Comparison of ENCODE assay signal across 12 mouse cellular contexts in genomic region chr7:116603167-116603839, GRCm38 (mm10).
DNase-seq lines count a peak whose midpoint lies in the region; ATAC-seq lines count a peak whose summit lies in the region.
"Had no signal": no experiment of that assay in that cellular context is flagged by ENCODE, and none has a peak within 500 bp of the region (broad histone marks: within the 10 kb centered on the region; RNA-seq: fewer than 3 reads in every experiment).

No protein-coding gene starts in this region.

- no peak overlapping the region for H3K4me3 ChIP-seq in intestine, embryonic 14.5 days (ENCODE audit: low read depth, low read length)
- H3K4me3 ChIP-seq in intestine, embryonic 16.5 days (ENCODE audit: low read length): no peak overlapping the region
- H3K4me3 ChIP-seq: forebrain, embryonic 15.5 days; liver, embryonic 13.5 days had no signal

- no peaks in the 10 kb centered on the region for H3K9me3 ChIP-seq in intestine, embryonic 14.5 days (ENCODE audit: control insufficient read depth, low read length)
- H3K9me3 ChIP-seq in intestine, embryonic 16.5 days (ENCODE audit: control insufficient read depth, low read length): no peaks in the 10 kb centered on the region
- H3K9me3 ChIP-seq: liver, embryonic 13.5 days had no signal

- 0 out of 2 replicates have a peak, but pooled peaks cover 3% of the 10 kb centered on the region for H3K4me1 ChIP-seq in intestine, embryonic 14.5 days (replicated peaks; ENCODE audit: control insufficient read depth, insufficient read depth, low read length)
- H3K4me1 ChIP-seq in intestine, embryonic 16.5 days (ENCODE audit: control insufficient read depth, insufficient read depth, low read length): peaks cover 6% of the 10 kb centered on the region; the same call in 1 of the 2 replicates

- no peak overlapping the region for H3K4me2 ChIP-seq in intestine, embryonic 14.5 days (ENCODE audit: low read length)
- H3K4me2 ChIP-seq in intestine, embryonic 16.5 days (ENCODE audit: low read depth, low read length): no peak overlapping the region
- H3K4me2 ChIP-seq: forebrain, embryonic 15.5 days; liver, embryonic 13.5 days had no signal

- H3K36me3 ChIP-seq in intestine, embryonic 14.5 days (ENCODE audit: control insufficient read depth, insufficient read depth, low read length): no peaks in the 10 kb centered on the region
- H3K36me3 ChIP-seq in intestine, embryonic 16.5 days (ENCODE audit: control insufficient read depth, insufficient read depth, low read length): no peaks in the 10 kb centered on the region
- H3K36me3 ChIP-seq: forebrain, embryonic 15.5 days; liver, embryonic 13.5 days had no signal

- DNase-seq in intestine, embryonic 14.5 days (ENCODE audit: low spot score): peak; percentile 28
- peak; percentile 24 for DNase-seq in testis, postnatal 10 days (ENCODE audit: low spot score)
- no peak for DNase-seq in testis, postnatal 14 days (ENCODE audit: low spot score)
- DNase-seq in cerebellum, adult 11 months: no peak
- no peak for DNase-seq in frontal cortex, postnatal 10 days (ENCODE audit: low spot score in 2 of 2)
- DNase-seq: gastrocnemius, postnatal 25 days; heart, postnatal 4 days; kidney, adult 11 months; liver, embryonic 13.5 days had no signal

- H3K27me3 ChIP-seq in intestine, embryonic 14.5 days (replicated peaks; ENCODE audit: control insufficient read depth, insufficient read depth, low read length): no peaks in the 10 kb centered on the region
- H3K27me3 ChIP-seq in intestine, embryonic 16.5 days (replicated peaks; ENCODE audit: control insufficient read depth, insufficient read depth, low read length): no peaks in the 10 kb centered on the region
- H3K27me3 ChIP-seq: forebrain, embryonic 15.5 days; liver, embryonic 13.5 days had no signal

- WGBS in intestine, embryonic 14.5 days: 82% methylated on average over 6 of the region's 6 CpGs
- 80% methylated on average over 6 of the region's 6 CpGs for WGBS in intestine, embryonic 16.5 days

- no peak overlapping the region for H3K9ac ChIP-seq in intestine, embryonic 14.5 days (ENCODE audit: low read length)
- no peak overlapping the region for H3K9ac ChIP-seq in intestine, embryonic 16.5 days (ENCODE audit: low read depth, low read length)
- H3K9ac ChIP-seq: forebrain, embryonic 15.5 days; liver, embryonic 13.5 days had no signal

- H3K27ac ChIP-seq in intestine, embryonic 14.5 days (ENCODE audit: low read depth): no peak overlapping the region
- H3K27ac ChIP-seq in intestine, embryonic 16.5 days (ENCODE audit: low read length): no peak overlapping the region
- H3K27ac ChIP-seq: forebrain, embryonic 15.5 days; liver, embryonic 13.5 days had no signal

- ATAC-seq in intestine, embryonic 14.5 days (replicated peaks; ENCODE audit: low FRiP score, low TSS enrichment, low read depth): no peak
- ATAC-seq in intestine, embryonic 16.5 days: no peak
- peak; percentile 76 for ATAC-seq in common myeloid progenitor, adult 5-6 weeks (replicated peaks; ENCODE audit: low read depth, poor library complexity, severe bottlenecking)
- ATAC-seq: forebrain, embryonic 15.5 days had no signal

Comparison
In these comparisons a context has a peak if more than half of its experiments do, and no peak if none do; other contexts are left out.
1. DNase-seq: peak in intestine, embryonic 14.5 days (single experiment) and testis, postnatal 10 days (single experiment); none in testis, postnatal 14 days (single experiment), cerebellum, adult 11 months (single experiment) and frontal cortex, postnatal 10 days (0 of 2).